Mouse (Mus musculus): ENCODE measurements around the gene St3gal5. TPM values are rescaled to one million over a fixed set of nuclear protein-coding genes. Genes with fewer than 3 reads are reported as not detected.

St3gal5 gene
- polyA plus RNA-seq, 1 experiment from 2014 or later: 78.5 TPM

DNA sequence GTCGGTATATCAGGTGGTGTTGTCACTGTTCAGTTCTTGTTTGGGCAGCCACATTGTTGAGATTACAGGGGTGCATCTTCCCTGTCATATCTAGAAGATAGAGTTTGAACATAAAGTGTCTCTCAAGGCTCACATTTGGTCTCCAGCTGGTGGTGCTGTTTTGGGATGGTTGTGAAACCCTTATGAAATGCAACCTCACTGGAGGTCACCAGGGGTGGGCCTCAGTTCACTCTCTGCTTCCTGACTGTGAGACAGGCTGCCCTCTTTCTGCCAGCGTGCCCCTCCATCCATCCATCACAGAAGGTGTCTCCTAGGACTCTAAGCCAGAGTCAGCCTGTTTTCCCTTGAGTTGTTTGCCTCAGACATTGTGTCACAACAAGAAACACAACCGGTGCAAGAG, 80.0 kb downstream of the St3gal5 start:
- Histone ChIP-seq H3K36me3 (ENCODE audit: control insufficient read depth, insufficient read depth, low read length) (no peaks in the 10 kb centered on the region), H3K4me1 (ENCODE audit: control insufficient read depth, insufficient read depth, low read length) (no peaks in the 10 kb centered on the region), H3K27me3 (ENCODE audit: control insufficient read depth, insufficient read depth, low read length) (no peaks in the 10 kb centered on the region), H3K9ac (replicated peaks; ENCODE audit: low read depth, low read length) (no peak overlapping the region), H3K9me3 (ENCODE audit: control insufficient read depth, low read length) (no peaks in the 10 kb centered on the region), H3K4me2 (ENCODE audit: low read depth, low read length) (no peak overlapping the region), H3K4me3 (ENCODE audit: low read depth, low read length) (no peak overlapping the region), H3K27ac (ENCODE audit: low read depth, low read length) (no peak overlapping the region)
- 84% methylated on average over 3 of the region's 3 CpGs for WGBS
- ATAC-seq (ENCODE audit: low read depth): no peak

- H3K36me3 ChIP-seq (ENCODE audit: control insufficient read depth, insufficient read depth, low read length): no peaks in the 10 kb centered on the region
- ATAC-seq (ENCODE audit: low read depth): no peak
- WGBS: 94% methylated on average over 3 of the region's 3 CpGs
- H3K4me1 ChIP-seq (ENCODE audit: control insufficient read depth, insufficient read depth, low read length): no peaks in the 10 kb centered on the region
- H3K27ac ChIP-seq (ENCODE audit: low read depth, low read length): no peak overlapping the region
- H3K4me3 ChIP-seq (ENCODE audit: low read depth, low read length): no peak overlapping the region
- H3K4me2 ChIP-seq (ENCODE audit: low read depth, low read length): no peak overlapping the region
- H3K27me3 ChIP-seq (ENCODE audit: control insufficient read depth, insufficient read depth, low read length): no peaks in the 10 kb centered on the region
- H3K9me3 ChIP-seq (ENCODE audit: control insufficient read depth, low read length): no peaks in the 10 kb centered on the region
- no peak overlapping the region for H3K9ac ChIP-seq (replicated peaks; ENCODE audit: low read depth, low read length)
Measured at GRCm38 (mm10) chr6:72179006-72179405, 81.6 kb downstream of the St3gal5 start.

- Histone ChIP-seq H3K27ac (ENCODE audit: low read depth, low read length) (no peak overlapping the region), H3K27me3 (ENCODE audit: control insufficient read depth, insufficient read depth, low read length) (no peaks in the 10 kb centered on the region), H3K9me3 (ENCODE audit: control insufficient read depth, low read length) (no peaks in the 10 kb centered on the region), H3K4me2 (ENCODE audit: low read depth, low read length) (no peak overlapping the region), H3K9ac (replicated peaks; ENCODE audit: low read depth, low read length) (no peak overlapping the region), H3K4me1 (ENCODE audit: control insufficient read depth, insufficient read depth, low read length) (no peaks in the 10 kb centered on the region), H3K36me3 (ENCODE audit: control insufficient read depth, insufficient read depth, low read length) (no peaks in the 10 kb centered on the region), H3K4me3 (ENCODE audit: low read depth, low read length) (no peak overlapping the region)
- WGBS: 91% methylated on average over 12 of the region's 12 CpGs
- ATAC-seq (ENCODE audit: low read depth): no peak
Measured at GRCm38 (mm10) chr6:72179562-72180502, 82.4 kb downstream of the St3gal5 start.

DNA sequence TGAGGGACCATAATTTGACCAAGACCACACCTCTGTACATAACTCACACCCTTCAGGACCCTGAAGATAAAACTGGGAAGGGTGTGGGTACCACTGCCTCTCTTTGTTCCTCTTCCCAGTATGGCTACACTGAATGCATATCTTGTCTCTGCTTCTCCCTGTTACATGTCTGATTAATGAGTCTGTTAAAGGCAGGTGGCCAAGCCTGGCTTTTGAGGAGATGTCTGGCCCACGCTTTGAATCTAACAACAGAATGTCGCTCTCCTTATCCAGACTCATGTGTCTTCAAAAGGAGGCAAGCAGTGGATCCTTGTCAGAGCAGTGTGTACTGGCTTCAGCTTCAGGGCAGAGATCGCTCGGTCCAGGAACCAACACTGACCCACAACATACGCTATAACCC, 87.2 kb downstream of the St3gal5 start:
- H3K4me3 ChIP-seq (ENCODE audit: low read depth, low read length): no peak overlapping the region
- no peak for ATAC-seq (ENCODE audit: low read depth)
- H3K9ac ChIP-seq (replicated peaks; ENCODE audit: low read depth, low read length): no peak overlapping the region
- no peak overlapping the region for H3K4me2 ChIP-seq (ENCODE audit: low read depth, low read length)
- no peaks in the 10 kb centered on the region for H3K9me3 ChIP-seq (ENCODE audit: control insufficient read depth, low read length)
- H3K27me3 ChIP-seq (ENCODE audit: control insufficient read depth, insufficient read depth, low read length): 0 out of 2 replicates have a peak, but pooled peaks cover 3% of the 10 kb centered on the region
- H3K27ac ChIP-seq (ENCODE audit: low read depth, low read length): no peak overlapping the region
- peaks cover 8% of the 10 kb centered on the region; the same call in 1 of the 2 replicates for H3K4me1 ChIP-seq (ENCODE audit: control insufficient read depth, insufficient read depth, low read length)
- 90% methylated on average over 5 of the region's 5 CpGs for WGBS
- H3K36me3 ChIP-seq (ENCODE audit: control insufficient read depth, insufficient read depth, low read length): no peaks in the 10 kb centered on the region

GRCm38 (mm10) chr6:72185893-72186490, 88.6 kb downstream of the St3gal5 start:
- Histone ChIP-seq H3K27ac (ENCODE audit: low read depth, low read length) (no peak overlapping the region), H3K9me3 (ENCODE audit: control insufficient read depth, low read length) (no peaks in the 10 kb centered on the region), H3K9ac (replicated peaks; ENCODE audit: low read depth, low read length) (no peak overlapping the region), H3K27me3 (ENCODE audit: control insufficient read depth, insufficient read depth, low read length) (0 out of 2 replicates have a peak, but pooled peaks cover 3% of the 10 kb centered on the region), H3K36me3 (ENCODE audit: control insufficient read depth, insufficient read depth, low read length) (no peaks in the 10 kb centered on the region), H3K4me2 (ENCODE audit: low read depth, low read length) (no peak overlapping the region), H3K4me1 (ENCODE audit: control insufficient read depth, insufficient read depth, low read length) (peaks cover 8% of the 10 kb centered on the region; the same call in 1 of the 2 replicates), H3K4me3 (ENCODE audit: low read depth, low read length) (no peak overlapping the region)
- 3% methylated on average over 6 of the region's 6 CpGs for WGBS
- peak; percentile 76 for ATAC-seq (ENCODE audit: low read depth)

DNA sequence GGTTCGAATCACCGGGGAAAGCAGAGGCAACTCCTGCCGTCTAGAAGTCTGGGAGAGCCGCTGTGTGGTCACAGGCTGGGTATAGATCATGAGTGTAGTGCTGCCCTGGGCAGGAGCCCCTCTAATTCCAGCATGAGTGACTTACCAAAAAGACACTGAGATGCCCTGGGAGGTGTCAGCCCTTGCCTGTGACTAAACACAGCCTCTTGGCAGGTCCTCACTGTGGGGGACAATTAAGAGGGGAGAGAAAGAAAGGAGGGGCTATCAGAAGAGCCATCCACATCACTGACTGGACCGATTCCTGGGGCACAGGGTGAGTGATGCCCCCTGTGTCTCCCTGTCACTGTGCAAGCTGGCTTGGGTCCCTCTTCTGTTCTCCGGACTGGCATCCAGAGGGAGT, 89.4 kb downstream of the St3gal5 start:
- H3K27ac ChIP-seq (ENCODE audit: low read depth, low read length): no peak overlapping the region
- H3K9me3 ChIP-seq (ENCODE audit: control insufficient read depth, low read length): no peaks in the 10 kb centered on the region
- no peaks in the 10 kb centered on the region for H3K36me3 ChIP-seq (ENCODE audit: control insufficient read depth, insufficient read depth, low read length)
- peaks cover 8% of the 10 kb centered on the region; the same call in 1 of the 2 replicates for H3K4me1 ChIP-seq (ENCODE audit: control insufficient read depth, insufficient read depth, low read length)
- no peak for ATAC-seq (ENCODE audit: low read depth)
- WGBS: 79% methylated on average over 6 of the region's 6 CpGs
- no peak overlapping the region for H3K4me2 ChIP-seq (ENCODE audit: low read depth, low read length)
- H3K9ac ChIP-seq (replicated peaks; ENCODE audit: low read depth, low read length): no peak overlapping the region
- no peak overlapping the region for H3K4me3 ChIP-seq (ENCODE audit: low read depth, low read length)
- H3K27me3 ChIP-seq (ENCODE audit: control insufficient read depth, insufficient read depth, low read length): 0 out of 2 replicates have a peak, but pooled peaks cover 3% of the 10 kb centered on the region

- H3K36me3 ChIP-seq (ENCODE audit: control insufficient read depth, insufficient read depth, low read length): no peaks in the 10 kb centered on the region
- H3K4me1 ChIP-seq (ENCODE audit: control insufficient read depth, insufficient read depth, low read length): peaks cover 8% of the 10 kb centered on the region; the same call in 1 of the 2 replicates
- no peak overlapping the region for H3K27ac ChIP-seq (ENCODE audit: low read depth, low read length)
- 0 out of 2 replicates have a peak overlapping the region, but pooled peaks have one; percentile 21 for H3K9ac ChIP-seq (replicated peaks; ENCODE audit: low read depth, low read length)
- peak; percentile 42; the same call in 1 of the 2 replicates for ATAC-seq (ENCODE audit: low read depth)
- no peak overlapping the region for H3K4me3 ChIP-seq (ENCODE audit: low read depth, low read length)
- WGBS: 4% methylated on average over 28 of the region's 29 CpGs
- H3K9me3 ChIP-seq (ENCODE audit: control insufficient read depth, low read length): no peaks in the 10 kb centered on the region
- 0 out of 2 replicates have a peak, but pooled peaks cover 3% of the 10 kb centered on the region for H3K27me3 ChIP-seq (ENCODE audit: control insufficient read depth, insufficient read depth, low read length)
- H3K4me2 ChIP-seq (ENCODE audit: low read depth, low read length): peak overlapping the region; percentile 49
Measured at GRCm38 (mm10) chr6:72189061-72189863, 91.9 kb downstream of the St3gal5 start.

DNA sequence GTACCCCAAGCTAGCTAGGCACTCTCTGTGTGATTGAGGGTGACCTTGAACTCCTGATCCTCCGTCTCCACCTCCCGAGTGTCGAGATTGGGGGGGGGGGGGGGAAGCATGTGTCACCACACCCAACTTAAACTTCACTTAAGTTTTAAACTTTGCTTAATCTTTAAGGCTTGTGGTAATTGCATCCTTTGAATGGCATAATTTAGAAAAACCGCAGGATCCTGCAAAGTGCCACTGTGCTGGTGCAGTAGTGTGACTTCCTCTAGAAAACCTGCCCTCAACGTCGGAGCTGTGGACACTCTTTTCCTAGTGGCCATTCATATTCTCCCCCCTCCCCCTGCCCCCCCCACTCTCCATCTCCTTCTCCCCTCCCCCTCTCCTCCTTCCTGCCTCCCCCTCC, 92.7 kb downstream of the St3gal5 start:
- no peak overlapping the region for H3K9ac ChIP-seq (replicated peaks; ENCODE audit: low read depth, low read length)
- peaks cover 8% of the 10 kb centered on the region; the same call in 1 of the 2 replicates for H3K4me1 ChIP-seq (ENCODE audit: control insufficient read depth, insufficient read depth, low read length)
- no peak for ATAC-seq (ENCODE audit: low read depth)
- no peaks in the 10 kb centered on the region for H3K9me3 ChIP-seq (ENCODE audit: control insufficient read depth, low read length)
- WGBS: 46% methylated on average over 6 of the region's 6 CpGs
- no peak overlapping the region for H3K4me3 ChIP-seq (ENCODE audit: low read depth, low read length)
- no peaks in the 10 kb centered on the region for H3K36me3 ChIP-seq (ENCODE audit: control insufficient read depth, insufficient read depth, low read length)
- no peak overlapping the region for H3K4me2 ChIP-seq (ENCODE audit: low read depth, low read length)
- no peak overlapping the region for H3K27ac ChIP-seq (ENCODE audit: low read depth, low read length)
- H3K27me3 ChIP-seq (ENCODE audit: control insufficient read depth, insufficient read depth, low read length): 0 out of 2 replicates have a peak, but pooled peaks cover 3% of the 10 kb centered on the region

Measured in neural tube, embryonic 14.5 days (tissue).